ENCODE assay signal across 8 mouse cellular contexts in the genomic region with DNA sequence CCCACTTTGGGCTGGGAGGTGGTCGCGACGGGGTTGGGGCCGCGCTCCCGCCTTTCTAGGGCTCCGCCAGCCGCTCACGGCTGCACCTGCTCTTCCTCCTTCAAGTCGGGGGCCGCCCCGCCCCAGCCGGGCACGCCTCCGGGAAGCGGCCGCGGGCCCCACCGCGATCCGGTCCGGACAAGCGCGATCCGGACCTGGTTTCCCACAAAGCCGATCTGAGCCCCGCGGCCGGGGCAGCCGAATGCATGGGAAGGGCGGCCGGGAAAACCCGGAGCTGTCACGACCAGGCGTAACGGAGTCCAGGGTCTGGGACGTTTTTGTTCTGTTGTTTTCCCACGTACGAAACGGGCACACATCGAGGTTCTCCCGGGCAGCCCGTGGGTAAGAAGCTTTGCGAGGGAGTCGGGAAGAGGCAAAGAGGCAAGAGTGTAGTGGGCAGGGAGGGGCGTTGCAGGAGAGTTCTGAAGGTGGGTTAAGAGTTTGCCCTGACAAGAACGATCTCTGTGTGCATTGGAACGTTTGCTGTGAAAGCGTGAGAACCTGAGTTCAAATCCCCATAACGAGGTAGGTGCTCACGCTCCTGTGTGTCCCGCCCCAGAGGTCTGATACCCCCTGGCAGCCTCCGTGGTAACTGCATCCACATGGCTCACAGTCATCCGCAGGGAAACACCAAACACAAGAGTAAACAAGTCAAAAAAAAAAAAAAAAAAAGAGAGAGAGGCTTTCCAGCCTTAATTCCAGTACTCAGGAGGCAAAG. TPM values are rescaled to one million over a fixed set of nuclear protein-coding genes. Genes with fewer than 3 reads are reported as not detected.
DNase-seq lines count a peak whose midpoint lies in the region; ATAC-seq and TF ChIP-seq lines count a peak whose summit lies in the region.

No protein-coding gene starts in this region.

- TF ChIP-seq CTCF in left cerebral cortex, adult 2 months (IDR thresholded peaks at IDR 0.05) = no peak; the same call in 1 of the 2 replicates
- 0 out of 2 replicates have a peak, but pooled peaks have one; percentile 19 for TF ChIP-seq CTCF in intestine, postnatal 0 days (IDR thresholded peaks at IDR 0.05; ENCODE audit: low read depth)
- no peak for TF ChIP-seq CTCF in spleen, adult 2 months (IDR thresholded peaks at IDR 0.05; ENCODE audit: extremely low read depth, insufficient read depth, insufficient read length, insufficient replicate concordance)

- under 1% methylated on average over 54 of the region's 54 CpGs for WGBS in intestine, postnatal 0 days
- whole genome bisulfite sequencing in limb, embryonic 15.5 days = 1% methylated on average over 52 of the region's 54 CpGs
- 2% methylated on average over 54 of the region's 54 CpGs for WGBS in midbrain, embryonic 16.5 days
- 3% methylated on average over 54 of the region's 54 CpGs for WGBS in spleen, adult 2 months

- H3K4me3 ChIP-seq in left cerebral cortex, adult 2 months = peak overlapping the region; percentile 27
- H3K4me3 ChIP-seq in intestine, postnatal 0 days (ENCODE audit: low read depth, low read length) = peak overlapping the region; percentile 62
- peak overlapping the region; percentile 44 for H3K4me3 ChIP-seq in limb, embryonic 15.5 days
- H3K4me3 ChIP-seq in midbrain, embryonic 16.5 days (ENCODE audit: low read depth, low read length) = peak overlapping the region; percentile 52
- peak overlapping the region; percentile 62 for H3K4me3 ChIP-seq in spleen, adult 2 months (ENCODE audit: extremely low read depth, insufficient read depth, insufficient read length)

- H3K4me2 ChIP-seq in intestine, postnatal 0 days (replicated peaks; ENCODE audit: low read depth) = peak overlapping the region; percentile 60
- peak overlapping the region; percentile 85 for H3K4me2 ChIP-seq in limb, embryonic 15.5 days
- H3K4me2 ChIP-seq in midbrain, embryonic 16.5 days (ENCODE audit: low read length) = peak overlapping the region; percentile 86

- H3K36me3 ChIP-seq in intestine, postnatal 0 days (ENCODE audit: control insufficient read depth, insufficient read depth) = peaks cover 7% of the 10 kb centered on the region; the same call in 1 of the 2 replicates
- no peaks in the 10 kb centered on the region for H3K36me3 ChIP-seq in limb, embryonic 15.5 days
- no peaks in the 10 kb centered on the region for H3K36me3 ChIP-seq in midbrain, embryonic 16.5 days (ENCODE audit: control insufficient read depth, insufficient read depth, low read length)
- no peaks in the 10 kb centered on the region; the same call in 1 of the 2 replicates for H3K36me3 ChIP-seq in spleen, adult 2 months (ENCODE audit: control insufficient read depth, insufficient read depth, low read length)

- no peak overlapping the region for H3K27ac ChIP-seq in left cerebral cortex, adult 2 months
- H3K27ac ChIP-seq in intestine, postnatal 0 days (ENCODE audit: low read depth, low read length) = peak overlapping the region; percentile 92
- no peak overlapping the region for H3K27ac ChIP-seq in limb, embryonic 15.5 days
- H3K27ac ChIP-seq in midbrain, embryonic 16.5 days (ENCODE audit: low read length) = 0 out of 2 replicates have a peak overlapping the region, but pooled peaks have one; percentile 12
- H3K27ac ChIP-seq in spleen, adult 2 months (ENCODE audit: insufficient read depth, low read length) = peak overlapping the region; percentile 53

- ATAC-seq in intestine, postnatal 0 days = peak; percentile 68
- ATAC-seq in limb, embryonic 15.5 days (ENCODE audit: insufficient number of reproducible peaks, low FRiP score, low TSS enrichment, low read depth) = peak; percentile 48; the same call in 1 of the 2 replicates
- ATAC-seq in midbrain, embryonic 16.5 days = peak; percentile 66

- H3K9ac ChIP-seq in intestine, postnatal 0 days (ENCODE audit: low read depth, low read length) = peak overlapping the region; percentile 63
- peak overlapping the region; percentile 39; the same call in 1 of the 2 replicates for H3K9ac ChIP-seq in limb, embryonic 15.5 days
- peak overlapping the region; percentile 76 for H3K9ac ChIP-seq in midbrain, embryonic 16.5 days (ENCODE audit: low read depth, low read length)

- H3K27me3 ChIP-seq in intestine, postnatal 0 days (replicated peaks; ENCODE audit: control insufficient read depth, insufficient read depth, low read length) = no peaks in the 10 kb centered on the region
- H3K27me3 ChIP-seq in limb, embryonic 15.5 days = peaks cover 69% of the 10 kb centered on the region
- peaks cover 24% of the 10 kb centered on the region for H3K27me3 ChIP-seq in midbrain, embryonic 16.5 days (ENCODE audit: control insufficient read depth, insufficient read depth, low read depth, low read length)
- H3K27me3 ChIP-seq in spleen, adult 2 months (ENCODE audit: control insufficient read depth, insufficient read depth, low read length) = no peaks in the 10 kb centered on the region

- no peak for TF ChIP-seq POLR2A in spleen, adult 2 months (IDR thresholded peaks at IDR 0.05; ENCODE audit: low read depth, low read length)

- intact Hi-C loops in left cerebral cortex, adult 2 months (cut with DNase I) = loop anchor here (5.0 kb wide), 2 partner anchors 56 to 89 kb away; a partner anchor contains a TSS

- H3K4me1 ChIP-seq in intestine, postnatal 0 days (replicated peaks; ENCODE audit: control insufficient read depth, insufficient read depth, low read length) = peaks cover 7% of the 10 kb centered on the region; the same call in 1 of the 2 replicates
- H3K4me1 ChIP-seq in limb, embryonic 15.5 days = peaks cover 34% of the 10 kb centered on the region
- peaks cover 7% of the 10 kb centered on the region; the same call in 1 of the 2 replicates for H3K4me1 ChIP-seq in midbrain, embryonic 16.5 days (ENCODE audit: control insufficient read depth, insufficient read depth, low read length)
- H3K4me1 ChIP-seq in spleen, adult 2 months (ENCODE audit: control insufficient read depth, insufficient read depth, insufficient read length) = peaks cover 6% of the 10 kb centered on the region; the same call in 1 of the 2 replicates

- peak; percentile 80 to 88 for DNase-seq in left cerebral cortex, adult 2 months (ENCODE audit: extremely low spot score in 1 of 2, low spot score in 2 of 2)
- no peak for DNase-seq in left cerebral cortex, adult 8-10 months (ENCODE audit: low spot score in 2 of 2)
- peak; percentile 96 for DNase-seq in embryo, embryonic 11 days
- peak; percentile 98 for DNase-seq in heart, adult 11 months
- peak; percentile 78 to 92 for DNase-seq in spleen, adult 2 months (ENCODE audit: low read depth in 1 of 2, low spot score in 2 of 2)

- H3K9me3 ChIP-seq in intestine, postnatal 0 days (ENCODE audit: control insufficient read depth) = no peaks in the 10 kb centered on the region
- H3K9me3 ChIP-seq in limb, embryonic 15.5 days = no peaks in the 10 kb centered on the region
- no peaks in the 10 kb centered on the region for H3K9me3 ChIP-seq in midbrain, embryonic 16.5 days (replicated peaks; ENCODE audit: control insufficient read depth, low read length, poor library complexity, severe bottlenecking)

RNA-seq across cellular contexts. Expression of a gene that starts 5.5 kb away (rescaled TPM):
- under 1 TPM; 0.26 to 0.45 TPM for total RNA-seq in left cerebral cortex, adult 2 months (2021)
- under 1 TPM in 3 of 4 experiments, not detected in 1; 0.23 to 1.00 (median 0.27) TPM for total RNA-seq in left cerebral cortex, adult 8-10 months (2022)
- 43.2 and 43.4 TPM in 2 replicates for polyA plus RNA-seq in intestine, postnatal 0 days (2015; fragmentation: Nextera tagmentation; extraction: Ambion mirVana)
- 8.4 and 9.9 TPM in 2 replicates for polyA plus RNA-seq in limb, embryonic 15.5 days (2015; fragmentation: Nextera tagmentation; extraction: Ambion mirVana)
- 9.2 and 10.1 TPM in 2 replicates for polyA plus RNA-seq in midbrain, embryonic 16.5 days (2015; fragmentation: Nextera tagmentation; extraction: Ambion mirVana)
- polyA plus RNA-seq in spleen, adult 2 months (2012; rRNA removed) = 8.1 and 10.6 TPM in 2 replicates

RNA-seq across cellular contexts. Expression of a gene that starts 6.9 kb away (rescaled TPM):
- total RNA-seq in left cerebral cortex, adult 2 months (2021) = 100 to 1,000 TPM; 431 TPM
- 100 to 1,000 TPM; 355 to 367 (median 361) TPM for total RNA-seq in left cerebral cortex, adult 8-10 months (2022)
- 27.2 and 27.6 TPM in 2 replicates for polyA plus RNA-seq in intestine, postnatal 0 days (2015; fragmentation: Nextera tagmentation; extraction: Ambion mirVana)
- 44.8 and 48.1 TPM in 2 replicates for polyA plus RNA-seq in limb, embryonic 15.5 days (2015; fragmentation: Nextera tagmentation; extraction: Ambion mirVana)
- 135 and 147 TPM in 2 replicates for polyA plus RNA-seq in midbrain, embryonic 16.5 days (2015; fragmentation: Nextera tagmentation; extraction: Ambion mirVana)
- 93.2 and 111 TPM in 2 replicates for polyA plus RNA-seq in spleen, adult 2 months (2012; rRNA removed)

RNA-seq across cellular contexts. Expression of a gene that starts 19.1 kb away (rescaled TPM):
- 10 to 100 TPM; 35.8 to 38.6 TPM for total RNA-seq in left cerebral cortex, adult 2 months (2021)
- total RNA-seq in left cerebral cortex, adult 8-10 months (2022) = 10 to 100 TPM; 24.3 to 38.6 (median 27.6) TPM
- polyA plus RNA-seq in intestine, postnatal 0 days (2015; fragmentation: Nextera tagmentation; extraction: Ambion mirVana) = 75.2 and 75.4 TPM in 2 replicates
- polyA plus RNA-seq in limb, embryonic 15.5 days (2015; fragmentation: Nextera tagmentation; extraction: Ambion mirVana) = 77.1 and 87.5 TPM in 2 replicates
- 28.8 and 33.8 TPM in 2 replicates for polyA plus RNA-seq in midbrain, embryonic 16.5 days (2015; fragmentation: Nextera tagmentation; extraction: Ambion mirVana)
- 63.0 and 77.1 TPM in 2 replicates for polyA plus RNA-seq in spleen, adult 2 months (2012; rRNA removed)

RNA-seq across cellular contexts. Expression of a gene that starts 19.1 kb away (rescaled TPM):
- 10 to 100 TPM; 41.3 to 42.8 TPM for total RNA-seq in left cerebral cortex, adult 2 months (2021)
- total RNA-seq in left cerebral cortex, adult 8-10 months (2022) = 10 to 100 TPM; 39.8 to 51.5 (median 47.8) TPM
- polyA plus RNA-seq in intestine, postnatal 0 days (2015; fragmentation: Nextera tagmentation; extraction: Ambion mirVana) = 268 and 287 TPM in 2 replicates
- 189 and 194 TPM in 2 replicates for polyA plus RNA-seq in limb, embryonic 15.5 days (2015; fragmentation: Nextera tagmentation; extraction: Ambion mirVana)
- polyA plus RNA-seq in midbrain, embryonic 16.5 days (2015; fragmentation: Nextera tagmentation; extraction: Ambion mirVana) = 128 and 130 TPM in 2 replicates
- polyA plus RNA-seq in spleen, adult 2 months (2012; rRNA removed) = 63.6 and 86.9 TPM in 2 replicates

RNA-seq across cellular contexts. Expression of a gene that starts 33.1 kb away (rescaled TPM):
- 100 to 1,000 TPM; 212 to 221 TPM for total RNA-seq in left cerebral cortex, adult 2 months (2021)
- total RNA-seq in left cerebral cortex, adult 8-10 months (2022) = 100 to 1,000 TPM; 167 to 192 (median 183) TPM
- polyA plus RNA-seq in intestine, postnatal 0 days (2015; fragmentation: Nextera tagmentation; extraction: Ambion mirVana) = 0.66 and 1.2 TPM in 2 replicates
- 5.4 and 6.0 TPM in 2 replicates for polyA plus RNA-seq in limb, embryonic 15.5 days (2015; fragmentation: Nextera tagmentation; extraction: Ambion mirVana)
- polyA plus RNA-seq in midbrain, embryonic 16.5 days (2015; fragmentation: Nextera tagmentation; extraction: Ambion mirVana) = 43.3 and 67.9 TPM in 2 replicates
- polyA plus RNA-seq in spleen, adult 2 months (2012; rRNA removed) = 22.5 and 30.0 TPM in 2 replicates

Comparison
In these comparisons a context has a peak if more than half of its experiments do, and no peak if none do; other contexts are left out.
1. DNase-seq: peak in left cerebral cortex, adult 2 months (2 of 2), embryo, embryonic 11 days (single experiment), heart, adult 11 months (single experiment) and spleen, adult 2 months (2 of 2); none in left cerebral cortex, adult 8-10 months (0 of 2).
2. H3K27ac ChIP-seq: peak in intestine, postnatal 0 days (single experiment), midbrain, embryonic 16.5 days (single experiment) and spleen, adult 2 months (single experiment); none in left cerebral cortex, adult 2 months (single experiment) and limb, embryonic 15.5 days (single experiment).
3. Peak in every context shown above with its lines, with median percentiles within 50 percentile points of each other: H3K4me3 ChIP-seq, ATAC-seq, H3K4me2 ChIP-seq and H3K9ac ChIP-seq.